Mouse (Mus musculus) heart, adult 2 months (tissue): ENCODE measurements around the gene Mt2.

Source experiments
- CTCF ChIP-seq: fragments of 200-600 bp; IDR thresholded peaks from 2 replicates; pipeline ENCODE4 v1.8.1; 2022; ENCODE audit warnings: antibody characterized with exemption, mild to moderate bottlenecking, moderate library complexity
- POLR2A ChIP-seq: fragments of 200-500 bp; IDR thresholded peaks from 2 replicates; pipeline ENCODE4 v1.6.1; 2011; ENCODE audit warnings: mild to moderate bottlenecking, low read depth, low read length, control low read depth; ENCODE audit not compliant: insufficient read depth

- TF ChIP-seq CTCF, result no peak
- TF ChIP-seq POLR2A, result no peak
Measured at GRCm38 (mm10) chr8:94154537-94154936, 17.9 kb upstream of the Mt2 start.
